Mouse (Mus musculus) hindbrain, embryonic 13.5 days (tissue): ENCODE data around the gene Zfp965. TPM values are rescaled to one million over a fixed set of nuclear protein-coding genes. Genes with fewer than 3 reads are reported as not detected.
"Not testable (repeated sequence)": the region's sequence is repeated elsewhere in the genome, so short reads cannot be mapped to it uniquely, and the experiment has no call there.

ENCODE experiments used
- ATAC-seq: fragments of 200-750 bp; cut with Nextera tagmentation; 2 replicates; pipeline ENCODE4 v1.8.0; 2017; ENCODE audit warnings: moderate TSS enrichment; ENCODE audit not compliant: low FRiP score
- H3K27ac ChIP-seq: fragments of 300-500 bp; sonication (generic); 2 replicates; pipeline ENCODE4 v1.5.1; 2015; ENCODE audit warnings: inconsistent platforms, mild to moderate bottlenecking, moderate library complexity
- H3K27me3 ChIP-seq: fragments of 300-500 bp; sonication (generic); 2 replicates; pipeline ENCODE4 v1.6.1; 2015; ENCODE audit warnings: mild to moderate bottlenecking, inconsistent platforms
- H3K36me3 ChIP-seq: fragments of 300-500 bp; sonication (generic); 2 replicates; pipeline ENCODE4 v1.6.1; 2015; ENCODE audit warnings: mild to moderate bottlenecking, inconsistent platforms
- H3K4me1 ChIP-seq: fragments of 300-500 bp; sonication (generic); replicated peaks from 2 replicates; pipeline ENCODE4 v1.6.1; 2015; ENCODE audit warnings: inconsistent platforms
- H3K4me2 ChIP-seq: fragments of 300-500 bp; sonication (generic); 2 replicates; pipeline ENCODE4 v1.6.1; 2015; ENCODE audit warnings: inconsistent platforms, mild to moderate bottlenecking, moderate library complexity
- H3K4me3 ChIP-seq: fragments of 300-500 bp; sonication (generic); 2 replicates; pipeline ENCODE4 v1.5.1; 2015; ENCODE audit warnings: mild to moderate bottlenecking, inconsistent platforms
- H3K9ac ChIP-seq: fragments of 300-500 bp; sonication (generic); 2 replicates; pipeline ENCODE4 v1.6.1; 2015; ENCODE audit warnings: mild to moderate bottlenecking, inconsistent platforms
- H3K9me3 ChIP-seq: fragments of 300-500 bp; sonication (generic); 2 replicates; pipeline ENCODE4 v1.6.1; 2016; ENCODE audit warnings: inconsistent platforms
- WGBS: fragments of 180-500 bp; shearing (Covaris S2); methylation state at CpG from one replicate; pipeline ENCODE4 v1.1.7; 2015; 5-methylcytosine and 5-hydroxymethylcytosine counted together
- polyA plus RNA-seq: library from polyadenylated mRNA; unstranded; fragments of >200 nt; fragmentation: Nextera tagmentation; extraction: Ambion mirVana; gene quantifications from 2 replicates; pipeline ENCODE4 v1.2.1, GENCODE M21; 2015

Zfp965 gene
- polyA plus RNA-seq, result 6.6 and 6.8 TPM in 2 replicates

DNA sequence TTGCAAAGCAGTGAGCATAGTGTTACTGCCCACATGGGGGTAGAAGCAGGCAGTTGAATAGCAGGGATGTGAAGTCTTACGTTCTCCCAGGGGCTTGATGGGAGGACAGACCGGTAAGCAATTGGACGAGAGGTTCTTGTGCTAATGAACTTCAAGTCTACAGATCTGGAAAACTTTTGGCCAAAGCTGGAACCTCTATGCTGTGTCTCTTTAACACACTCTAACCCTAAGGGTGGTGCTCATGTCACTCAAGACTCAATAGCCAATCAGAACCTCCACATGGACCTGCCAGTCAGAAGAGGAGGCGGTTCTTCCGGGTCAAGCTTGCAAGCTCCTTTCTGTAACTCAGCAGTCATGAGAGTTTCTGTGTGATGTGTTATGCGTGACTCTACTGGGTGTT, at the start of gene Zfp965:
TSS of gene Zfp965 (plus strand) at position 301 of the 400 bp plus-strand sequence.
- WGBS, result no CpG with 5 or more reads among the region's 6 CpGs
- H3K4me1 ChIP-seq, ATAC-seq, H3K27ac ChIP-seq, H3K4me3 ChIP-seq, H3K27me3 ChIP-seq, H3K4me2 ChIP-seq, H3K36me3 ChIP-seq, H3K9ac ChIP-seq, H3K9me3 ChIP-seq: not testable (repeated sequence)

GRCm38 (mm10) chr2:175435707-175436106, 34.1 kb upstream of the Zfp965 start, which contains the start of gene Gm4724:
Gene Gm4724, minus strand, starts transcription at chr2:175435807.
- H3K27ac ChIP-seq, ATAC-seq, H3K4me1 ChIP-seq, H3K4me2 ChIP-seq, H3K9ac ChIP-seq, H3K4me3 ChIP-seq, H3K27me3 ChIP-seq, H3K9me3 ChIP-seq, H3K36me3 ChIP-seq: not testable (repeated sequence)
- WGBS, result no CpG with 5 or more reads among the region's 4 CpGs

Other genes starting within 250 kb of the Zfp965 start
- gene Gm14440, start 194.9 kb upstream of the Zfp965 start, polyA plus RNA-seq, result 0.12 TPM in 1 of 2 replicates, not detected in the other
- gene Gm4631, start 131.8 kb upstream of the Zfp965 start, polyA plus RNA-seq, result 15.6 and 15.9 TPM in 2 replicates
- gene Zfp968, start 97.5 kb upstream of the Zfp965 start, polyA plus RNA-seq, result 3.5 and 4.9 TPM in 2 replicates
- 13.8 and 16.4 TPM in 2 replicates for gene Gm4724, start 34.2 kb upstream of the Zfp965 start, polyA plus RNA-seq
- not detected in 2 replicates for gene Gm11007, start 174.0 kb downstream of the Zfp965 start, polyA plus RNA-seq
- gene Zfp969, start 233.7 kb downstream of the Zfp965 start, polyA plus RNA-seq, result 11.8 and 12.4 TPM in 2 replicates